In the genomic region with DNA sequence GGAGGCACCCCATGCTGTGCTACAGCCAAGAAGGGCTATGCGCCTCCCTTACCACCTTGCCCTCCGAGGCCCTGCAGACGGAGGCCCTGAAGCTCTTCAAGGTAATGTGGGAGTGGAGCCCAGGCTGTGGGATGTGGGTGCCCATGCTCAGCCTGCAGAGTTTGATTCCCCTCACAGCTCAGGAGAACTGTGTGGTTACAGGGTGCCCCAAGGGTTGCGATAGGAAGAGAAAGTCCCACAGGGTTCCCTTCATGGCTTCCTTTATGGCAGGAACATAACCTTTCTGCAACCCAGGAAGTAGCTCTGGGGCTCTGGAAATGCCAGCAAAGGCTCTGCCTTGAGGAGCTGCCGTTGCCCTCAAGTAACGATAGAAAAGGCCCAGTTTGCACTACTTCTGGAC, we compare ENCODE assay signal across 31 mouse cellular contexts. TPM values are rescaled to one million over a fixed set of nuclear protein-coding genes. Genes with fewer than 3 reads are reported as not detected.
A peak's percentile ranks its signal among the peaks of the same experiment; 100 is the strongest.
DNase-seq lines count a peak whose midpoint lies in the region; ATAC-seq and TF ChIP-seq lines count a peak whose summit lies in the region.
"Had no signal": no experiment of that assay in that cellular context is flagged by ENCODE, and none has a peak within 500 bp of the region (broad histone marks: within the 10 kb centered on the region; RNA-seq: fewer than 3 reads in every experiment).

No protein-coding gene starts in this region.

- no peak overlapping the region for H3K4me3 ChIP-seq in kidney, adult 2 months (ENCODE audit: insufficient read depth, low read depth, low read length)
- no peak overlapping the region for H3K4me3 ChIP-seq in midbrain, embryonic 11.5 days (ENCODE audit: low read depth, low read length)
- H3K4me3 ChIP-seq in midbrain, embryonic 13.5 days (replicated peaks) = no peak overlapping the region
- H3K4me3 ChIP-seq: embryonic facial prominence, embryonic 13.5 days; forebrain, embryonic 10.5 days; forebrain, embryonic 15.5 days; limb, embryonic 10.5 days; limb, embryonic 15.5 days had no signal

- WGBS in kidney, adult 2 months = 62% methylated on average over 6 of the region's 6 CpGs
- WGBS in midbrain, embryonic 11.5 days = 89% methylated on average over 6 of the region's 6 CpGs
- 89% methylated on average over 6 of the region's 6 CpGs for WGBS in midbrain, embryonic 13.5 days

- TF ChIP-seq CTCF in kidney, adult 2 months (conservative IDR thresholded peaks at IDR 0.05; ENCODE audit: insufficient read depth, insufficient read length, low read depth, low read length) = no peak

- no peak overlapping the region for H3K4me2 ChIP-seq in midbrain, embryonic 11.5 days
- H3K4me2 ChIP-seq in midbrain, embryonic 13.5 days (replicated peaks) = no peak overlapping the region
- H3K4me2 ChIP-seq: embryonic facial prominence, embryonic 13.5 days; forebrain, embryonic 15.5 days; heart, embryonic 11.5 days; hindbrain, embryonic 14.5 days; limb, embryonic 15.5 days had no signal

- H3K36me3 ChIP-seq in kidney, adult 2 months (ENCODE audit: control insufficient read depth, insufficient read depth, low read length) = no peaks in the 10 kb centered on the region
- H3K36me3 ChIP-seq in midbrain, embryonic 11.5 days (ENCODE audit: control insufficient read depth, insufficient read depth, low read length) = peaks cover 13% of the 10 kb centered on the region; the same call in 1 of the 2 replicates
- H3K36me3 ChIP-seq in midbrain, embryonic 13.5 days = peaks cover 82% of the 10 kb centered on the region

- peaks cover 9% of the 10 kb centered on the region; the same call in 1 of the 2 replicates for H3K4me1 ChIP-seq in kidney, adult 2 months (ENCODE audit: control insufficient read depth, insufficient read depth, low read length)
- H3K4me1 ChIP-seq in midbrain, embryonic 11.5 days (ENCODE audit: control insufficient read depth, insufficient read depth, low read length) = no peaks in the 10 kb centered on the region
- no peaks in the 10 kb centered on the region for H3K4me1 ChIP-seq in midbrain, embryonic 13.5 days (replicated peaks)
- H3K4me1 ChIP-seq: embryonic facial prominence, embryonic 13.5 days; forebrain, embryonic 10.5 days; forebrain, embryonic 15.5 days; limb, embryonic 10.5 days; limb, embryonic 15.5 days had no signal

- no peak for TF ChIP-seq POLR2A in kidney, adult 2 months (IDR thresholded peaks at IDR 0.05; ENCODE audit: low read depth, low read length)

- no peaks in the 10 kb centered on the region for H3K27me3 ChIP-seq in kidney, adult 2 months (replicated peaks; ENCODE audit: control insufficient read depth, insufficient read depth, low read length)
- no peaks in the 10 kb centered on the region for H3K27me3 ChIP-seq in midbrain, embryonic 11.5 days (ENCODE audit: control insufficient read depth, insufficient read depth, low read length)
- H3K27me3 ChIP-seq in midbrain, embryonic 13.5 days = no peaks in the 10 kb centered on the region
- H3K27me3 ChIP-seq: CH12.LX; embryonic facial prominence, embryonic 13.5 days; forebrain, embryonic 15.5 days; limb, embryonic 15.5 days had no signal

- H3K9ac ChIP-seq in midbrain, embryonic 11.5 days (ENCODE audit: low read length) = no peak overlapping the region
- H3K9ac ChIP-seq in midbrain, embryonic 13.5 days (replicated peaks) = no peak overlapping the region
- H3K9ac ChIP-seq: embryonic facial prominence, embryonic 13.5 days; forebrain, embryonic 15.5 days; hindbrain, embryonic 14.5 days; limb, embryonic 15.5 days; liver, embryonic 14.5 days had no signal

- intact Hi-C loops in heart, postnatal 10 days (cut with DNase I) = no loop called here

- H3K9me3 ChIP-seq in midbrain, embryonic 11.5 days (ENCODE audit: control insufficient read depth, low read length) = no peaks in the 10 kb centered on the region
- H3K9me3 ChIP-seq in midbrain, embryonic 13.5 days = no peaks in the 10 kb centered on the region
- H3K9me3 ChIP-seq: embryonic facial prominence, embryonic 13.5 days; forebrain, embryonic 10.5 days; forebrain, embryonic 15.5 days; limb, embryonic 10.5 days; limb, embryonic 15.5 days had no signal

- no peak for ATAC-seq in midbrain, embryonic 11.5 days (ENCODE audit: low FRiP score)
- ATAC-seq in midbrain, embryonic 13.5 days = no peak
- ATAC-seq: activated CD4-positive, CD25-positive, alpha-beta regulatory T cell, adult 4 months; forebrain, embryonic 15.5 days; intestine, postnatal 0 days had no signal

- H3K27ac ChIP-seq in kidney, adult 2 months (ENCODE audit: insufficient read depth, low read depth, low read length) = peak overlapping the region; percentile 57
- H3K27ac ChIP-seq in midbrain, embryonic 11.5 days (ENCODE audit: low read depth, low read length) = no peak overlapping the region
- no peak overlapping the region for H3K27ac ChIP-seq in midbrain, embryonic 13.5 days
- H3K27ac ChIP-seq: embryonic facial prominence, embryonic 13.5 days; forebrain, embryonic 10.5 days; forebrain, embryonic 15.5 days; hindbrain, embryonic 14.5 days; limb, embryonic 10.5 days; limb, embryonic 15.5 days; liver, embryonic 14.5 days; macrophage; stomach, postnatal 0 days had no signal

- no peak for DNase-seq in kidney, adult 2 months
- no peak for DNase-seq in kidney, postnatal 25 days
- peak; percentile 54 for DNase-seq in midbrain, embryonic 11.5 days (ENCODE audit: low spot score, missing footprints)
- peak; percentile 41 for DNase-seq in thymus, postnatal 4 days
- DNase-seq in thymus, postnatal 0 days (ENCODE audit: low spot score) = no peak
- no peak for DNase-seq in layer of hippocampus, postnatal 36 days
- no peak for DNase-seq in heart, postnatal 10 days
- DNase-seq: adrenal gland, adult 2 months; cerebellum, adult 2 months; gastrocnemius, postnatal 25 days; heart, adult 18-20 months; heart, postnatal 4 days; lung, adult 2 months; lung, postnatal 10 days; midbrain, embryonic 14.5 days; right cerebral cortex, postnatal 4 days had no signal

RNA-seq across cellular contexts. Expression of a gene that starts 19.5 kb away (rescaled TPM):
- polyA plus RNA-seq in kidney, adult 2 months (2012; rRNA removed) = 12.4 and 17.1 TPM in 2 replicates
- 29.0 and 29.6 TPM in 2 replicates for polyA plus RNA-seq in midbrain, embryonic 11.5 days (2014; fragmentation: Nextera tagmentation; extraction: Ambion mirVana)
- polyA plus RNA-seq in midbrain, embryonic 13.5 days (2015; fragmentation: Nextera tagmentation; extraction: Ambion mirVana) = 25.3 and 26.4 TPM in 2 replicates
- polyA plus RNA-seq in thymus, postnatal 0 days (2015; fragmentation: Nextera tagmentation; extraction: Ambion mirVana) = 18.0 and 19.5 TPM in 2 replicates
- total RNA-seq in layer of hippocampus, postnatal 36 days (2021) = 10 to 100 TPM; 11.2 to 11.7 TPM
- 1 to 10 TPM; 3.3 to 5.4 TPM for total RNA-seq in heart, postnatal 10 days (2021)

RNA-seq across cellular contexts. Expression of a gene that starts 41.0 kb away (rescaled TPM):
- 9.3 and 10.8 TPM in 2 replicates for polyA plus RNA-seq in kidney, adult 2 months (2012; rRNA removed)
- polyA plus RNA-seq in midbrain, embryonic 11.5 days (2014; fragmentation: Nextera tagmentation; extraction: Ambion mirVana) = 6.4 and 6.8 TPM in 2 replicates
- 3.2 and 4.0 TPM in 2 replicates for polyA plus RNA-seq in midbrain, embryonic 13.5 days (2015; fragmentation: Nextera tagmentation; extraction: Ambion mirVana)
- polyA plus RNA-seq in thymus, postnatal 0 days (2015; fragmentation: Nextera tagmentation; extraction: Ambion mirVana) = 0.33 and 0.46 TPM in 2 replicates
- 10 to 100 TPM; 16.9 to 22.1 TPM for total RNA-seq in layer of hippocampus, postnatal 36 days (2021)
- total RNA-seq in heart, postnatal 10 days (2021) = 10 to 100 TPM in 1 of 2 experiments, 1 to 10 TPM in 1; 6.7 to 19.2 TPM
- total RNA-seq: monocyte, adult 5-6 weeks had no signal

Comparison
In these comparisons a context has a peak if more than half of its experiments do, and no peak if none do; other contexts are left out.
1. DNase-seq: peak in midbrain, embryonic 11.5 days (single experiment) and thymus, postnatal 4 days (single experiment); none in kidney, adult 2 months (single experiment), kidney, postnatal 25 days (0 of 2), thymus, postnatal 0 days (single experiment), layer of hippocampus, postnatal 36 days (0 of 2) and heart, postnatal 10 days (0 of 2).